Mouse (Mus musculus) heart, postnatal 0 days (tissue): Measurements from ENCODE around the gene Rad9b. TPM values are rescaled to one million over a fixed set of nuclear protein-coding genes. Genes with fewer than 3 reads are reported as not detected.

Source experiments
- ATAC-seq: fragments of 200-750 bp; cut with Nextera tagmentation; 2 replicates; pipeline ENCODE4 v1.8.0; 2017; ENCODE audit warnings: low read depth, moderate number of reproducible peaks, moderate library complexity; ENCODE audit not compliant: insufficient read depth
- DNase-seq: peaks from one replicate; pipeline ENCODE4 v3.0.0-alpha.2; 2016; ENCODE audit warnings: low spot score
- H3K27ac ChIP-seq: fragments of 300-500 bp; sonication (generic); 2 replicates; pipeline ENCODE4 v1.5.1; 2014; ENCODE audit warnings: low read depth, mild to moderate bottlenecking
- H3K27me3 ChIP-seq: fragments of 300-500 bp; sonication (generic); 2 replicates; pipeline ENCODE4 v1.6.1; 2014; ENCODE audit warnings: low read length, mixed read lengths; ENCODE audit not compliant: control insufficient read depth, insufficient read depth
- H3K36me3 ChIP-seq: fragments of 300-500 bp; sonication (generic); replicated peaks from 2 replicates; pipeline ENCODE4 v1.6.1; 2014; ENCODE audit warnings: low read length, mixed read lengths; ENCODE audit not compliant: control insufficient read depth, insufficient read depth
- H3K4me1 ChIP-seq: fragments of 300-500 bp; sonication (generic); 2 replicates; pipeline ENCODE4 v1.6.1; 2014; ENCODE audit warnings: antibody characterized with exemption; ENCODE audit not compliant: control insufficient read depth, insufficient read depth
- H3K4me2 ChIP-seq: fragments of 300-500 bp; sonication (generic); 2 replicates; pipeline ENCODE4 v1.6.1; 2014; ENCODE audit warnings: low read depth, mild to moderate bottlenecking, low read length, moderate library complexity
- H3K4me3 ChIP-seq: fragments of 300-500 bp; sonication (generic); 2 replicates; pipeline ENCODE4 v1.5.1; 2014; ENCODE audit warnings: low read depth, low read length
- H3K9ac ChIP-seq: fragments of 300-500 bp; sonication (generic); replicated peaks from 2 replicates; pipeline ENCODE4 v1.6.1; 2014; ENCODE audit warnings: low read depth, low read length, mixed read lengths
- H3K9me3 ChIP-seq: fragments of 300-500 bp; sonication (generic); replicated peaks from 2 replicates; pipeline ENCODE4 v1.6.1; 2016; ENCODE audit warnings: low read length; ENCODE audit not compliant: control insufficient read depth
- CTCF ChIP-seq: IDR thresholded peaks from 2 replicates; pipeline ENCODE4 v1.5.1; 2016; ENCODE audit warnings: antibody characterized with exemption, control low read depth, low read depth
- EP300 ChIP-seq: IDR thresholded peaks from 2 replicates; pipeline ENCODE4 v1.6.1; 2016; ENCODE audit warnings: antibody characterized with exemption, low read depth
- WGBS: fragments of 180-500 bp; shearing (Covaris S2); extraction: QIAGEN DNeasy Blood & Tissue Kit; methylation state at CpG from one replicate; pipeline ENCODE4 v1.1.7; 2014; 5-methylcytosine and 5-hydroxymethylcytosine counted together
- polyA plus RNA-seq: library from polyadenylated mRNA; unstranded; fragments of >200 nt; fragmentation: Nextera tagmentation; extraction: Ambion mirVana; gene quantifications from 2 replicates; pipeline ENCODE4 v1.2.1, GENCODE M21; 2015
- total RNA-seq: library from RNA; depleted of rRNA; stranded (reverse); fragments of >200 nt; gene quantifications from 2 replicates; pipeline ENCODE4 v1.2.3, GENCODE M21; 2014; ENCODE audit warnings: low replicate concordance

Gene Rad9b
- total and polyA plus RNA-seq, 2 experiments from 2014 or later, result 8.2 to 13.9 TPM

- Histone ChIP-seq H3K27ac (peak overlapping the region; percentile 97), H3K27me3 (no peaks in the 10 kb centered on the region), H3K9me3 (no peaks in the 10 kb centered on the region), H3K36me3 (no peaks in the 10 kb centered on the region; the same call in 1 of the 2 replicates), H3K4me2 (peak overlapping the region; percentile 92), H3K4me3 (peak overlapping the region; percentile 96), H3K9ac (peak overlapping the region; percentile 96), H3K4me1 (peaks cover 27% of the 10 kb centered on the region)
- ATAC-seq, result no peak
- WGBS, result 42% methylated on average over 7 of the region's 7 CpGs
- DNase-seq, result no peak
- TF ChIP-seq CTCF (no peak), EP300 (no peak)
Measured at GRCm38 (mm10) chr5:122285767-122286150, 68.3 kb downstream of the Rad9b start.

- Histone ChIP-seq H3K4me2 (peak overlapping the region; percentile 92), H3K27ac (peak overlapping the region; percentile 97), H3K4me3 (peak overlapping the region; percentile 96), H3K9ac (peak overlapping the region; percentile 96), H3K9me3 (no peaks in the 10 kb centered on the region), H3K36me3 (no peaks in the 10 kb centered on the region; the same call in 1 of the 2 replicates), H3K4me1 (peaks cover 32% of the 10 kb centered on the region), H3K27me3 (no peaks in the 10 kb centered on the region)
- no peak for TF ChIP-seq EP300
- peak; percentile 27; the same call in 1 of the 2 replicates for TF ChIP-seq CTCF
- ATAC-seq, result peak; percentile 54
- no peak for DNase-seq
- WGBS, result 0% methylated on average over 32 of the region's 34 CpGs
Measured at GRCm38 (mm10) chr5:122285029-122285766, 68.8 kb downstream of the Rad9b start.

- Histone ChIP-seq H3K4me1 (peaks cover 38% of the 10 kb centered on the region), H3K27ac (peak within 1 kb of the TSS; percentile 97), H3K9me3 (no peaks in the 10 kb centered on the region), H3K4me3 (peak within 1 kb of the TSS; percentile 96), H3K4me2 (peak within 1 kb of the TSS; percentile 92), H3K27me3 (no peaks in the 10 kb centered on the region), H3K9ac (peak within 1 kb of the TSS; percentile 96), H3K36me3 (no peaks in the 10 kb centered on the region; the same call in 1 of the 2 replicates)
- DNase-seq (peak; percentile 93), ATAC-seq (peak; percentile 90)
- TF ChIP-seq CTCF (no peak), EP300 (no peak)
- under 1% methylated on average over 51 of the region's 114 CpGs for WGBS
Measured at GRCm38 (mm10) chr5:122284183-122285028, 69.6 kb downstream of the Rad9b start, which contains the start of gene Pptc7. TSS of gene Pptc7 (plus strand) at chr5:122284365.

GRCm38 (mm10) chr5:122283828-122284182, 70.2 kb downstream of the Rad9b start:
- no peak for ATAC-seq
- TF ChIP-seq EP300 (no peak), CTCF (no peak)
- WGBS, result 19% methylated on average over 2 of the region's 2 CpGs

GRCm38 (mm10) chr5:122280827-122281462, 73.1 kb downstream of the Rad9b start:
- H3K27ac ChIP-seq, result peak overlapping the region; percentile 52
- H3K4me3 ChIP-seq, result no peak overlapping the region
- 22% methylated on average over 19 of the region's 19 CpGs for WGBS
- H3K4me1 ChIP-seq, result peaks cover 25% of the 10 kb centered on the region
- H3K36me3 ChIP-seq, result no peaks in the 10 kb centered on the region
- H3K9me3 ChIP-seq, result no peaks in the 10 kb centered on the region
- ATAC-seq (no peak), DNase-seq (no peak)
- TF ChIP-seq EP300 (no peak), CTCF (no peak)
- H3K4me2 ChIP-seq, result peak overlapping the region; percentile 45
- no peak overlapping the region for H3K9ac ChIP-seq
- H3K27me3 ChIP-seq, result no peaks in the 10 kb centered on the region

More at GRCm38 (mm10) chr5:122283828-122284182, 70.2 kb downstream of the Rad9b start:
- Histone ChIP-seq H3K4me2 (peak overlapping the region; percentile 92), H3K27ac (no peak overlapping the region), H3K36me3 (no peaks in the 10 kb centered on the region; the same call in 1 of the 2 replicates), H3K4me1 (peaks cover 38% of the 10 kb centered on the region), H3K9ac (no peak overlapping the region), H3K4me3 (peak overlapping the region; percentile 96), H3K27me3 (no peaks in the 10 kb centered on the region), H3K9me3 (no peaks in the 10 kb centered on the region)
- DNase-seq, result no peak
